Mouse (Mus musculus) c-Kit-positive CD71-positive TER-119-positive erythroid progenitor cells, embryonic 14.5 days (primary cell): ENCODE results near the gene Cep97.
"Not testable (repeated sequence)": the region's sequence is repeated elsewhere in the genome, so short reads cannot be mapped to it uniquely, and the experiment has no call there.

Source experiments
- DNase-seq: peaks from one replicate; pipeline ENCODE4 v3.0.0-alpha.2; 2013; ENCODE audit warnings: low spot score

Gene Cep97

DNA sequence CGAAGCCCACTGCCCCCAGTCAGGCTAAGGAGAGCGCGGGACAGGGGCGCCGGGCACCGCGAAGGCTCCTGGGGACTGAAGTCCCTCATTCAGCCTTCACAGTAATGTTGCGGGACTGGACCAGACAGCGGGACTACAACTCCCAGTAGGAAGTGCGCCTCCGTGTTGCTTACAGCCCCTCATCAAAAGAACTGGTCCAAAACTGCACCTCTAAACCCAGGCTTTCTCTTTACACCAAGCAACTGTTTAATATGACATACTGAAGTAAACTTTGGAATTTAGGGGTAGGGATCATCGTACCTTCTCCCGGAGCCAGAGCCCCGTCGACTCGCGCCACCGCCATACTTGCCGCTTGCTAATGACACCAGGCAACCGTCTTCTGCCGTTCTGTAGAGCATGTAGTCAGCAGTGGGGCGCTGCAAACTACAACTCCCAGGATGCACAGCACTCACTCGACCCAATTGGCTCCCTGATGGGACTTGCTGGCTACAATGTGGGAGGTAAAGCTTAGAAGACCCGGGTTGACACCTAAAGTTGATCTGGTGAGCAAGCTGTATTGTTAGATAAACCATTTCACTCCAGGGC, at the start of gene Cep97:
TSS of gene Cep97 (minus strand) at position 403 of the 585 bp plus-strand sequence.
- peak; percentile 88 for DNase-seq

DNA sequence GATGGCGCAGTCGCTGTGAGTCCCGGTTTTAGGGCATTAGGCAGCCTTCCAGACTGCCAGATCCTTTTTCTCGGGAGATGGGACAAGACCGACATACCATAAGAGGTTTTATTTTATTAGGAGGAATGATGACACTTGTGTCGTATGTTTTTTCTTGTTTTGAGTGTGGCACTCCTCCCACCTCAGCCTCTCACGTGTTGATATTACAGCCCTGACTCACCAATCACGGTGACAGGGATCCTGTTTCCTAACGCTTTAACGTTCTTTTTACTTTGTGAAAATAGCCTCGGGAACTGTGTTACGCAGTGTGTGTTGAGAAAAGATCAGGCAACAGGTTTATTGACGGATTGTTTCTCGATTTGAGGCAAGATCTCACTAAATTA, 40.2 kb upstream of the Cep97 start:
- peak; percentile 42 for DNase-seq

DNA sequence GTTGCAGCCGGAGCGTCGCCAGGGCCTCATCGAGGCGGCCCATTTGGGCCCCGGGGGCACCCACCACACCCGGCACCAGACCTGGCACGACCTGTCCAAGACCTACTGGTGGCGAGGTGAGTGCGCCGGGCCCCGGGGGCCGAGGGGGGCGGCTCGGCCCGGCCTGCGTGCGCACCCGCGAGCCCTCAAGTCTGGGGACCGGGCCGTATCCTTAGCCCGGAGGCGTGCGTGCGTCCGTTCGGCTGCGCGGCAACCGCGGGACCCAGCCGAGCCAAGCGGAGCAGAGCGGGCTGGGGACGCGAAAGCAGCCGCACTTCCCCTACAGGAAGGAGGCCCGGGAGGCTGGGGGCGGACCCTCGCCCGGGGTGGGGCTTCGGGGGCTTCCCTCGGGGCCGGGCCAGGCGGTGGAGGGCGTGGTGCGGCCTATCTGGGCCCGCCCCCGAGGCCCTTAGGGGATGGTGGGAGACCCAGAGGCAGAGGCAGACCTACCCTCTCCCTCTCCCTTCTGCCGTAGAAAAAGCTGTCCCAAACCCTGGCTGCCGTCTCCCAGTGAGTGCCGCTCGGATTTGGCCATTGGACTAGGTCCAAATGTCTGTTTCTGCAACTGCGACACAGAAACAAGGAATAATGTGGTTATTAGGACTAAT, 39.7 kb upstream of the Cep97 start:
- DNase-seq = peak; percentile 72

DNA sequence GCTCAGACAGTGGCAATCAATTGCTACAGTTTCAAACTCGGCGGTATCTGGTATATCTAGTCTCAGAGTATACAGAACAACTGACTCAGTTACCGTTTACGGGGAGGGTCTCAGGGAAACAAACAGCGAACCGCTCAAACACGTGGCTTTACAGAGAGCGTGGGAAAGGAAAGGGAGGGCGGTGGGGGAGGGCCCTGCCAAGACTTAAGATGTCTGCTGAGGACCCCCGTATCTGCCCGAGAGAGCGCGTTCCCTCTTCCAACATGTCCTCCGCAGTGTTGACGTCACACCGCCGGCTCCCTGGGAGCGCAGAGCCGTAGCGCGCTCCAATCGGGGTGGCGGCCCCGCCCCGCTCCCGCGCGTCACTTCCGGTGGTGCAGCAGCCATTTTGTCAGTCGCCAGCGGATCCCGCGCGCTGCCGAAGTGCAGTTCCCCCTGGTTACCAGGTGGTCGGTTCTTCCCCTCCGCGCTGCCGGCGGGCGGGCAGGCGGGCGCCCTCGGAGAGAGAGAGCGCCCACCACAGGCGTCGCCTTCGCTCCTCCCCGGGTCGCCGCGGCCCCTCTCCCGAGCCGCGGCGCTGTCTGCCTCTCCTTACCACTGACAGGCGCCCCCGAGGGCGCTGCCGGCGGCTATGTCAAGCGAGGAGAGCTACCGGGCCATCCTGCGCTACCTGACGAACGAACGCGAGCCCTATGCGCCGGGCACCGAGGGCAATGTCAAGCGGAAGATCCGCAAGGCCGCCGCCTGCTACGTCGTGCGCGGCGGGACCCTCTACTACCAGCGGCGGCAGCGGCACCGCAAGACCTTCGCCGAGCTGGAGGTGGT, 39.0 kb upstream of the Cep97 start, which contains the start of gene Zbtb11:
TSS of gene Zbtb11 (plus strand) at position 453 of the 825 bp plus-strand sequence.
- DNase-seq = peak; percentile 98

DNA sequence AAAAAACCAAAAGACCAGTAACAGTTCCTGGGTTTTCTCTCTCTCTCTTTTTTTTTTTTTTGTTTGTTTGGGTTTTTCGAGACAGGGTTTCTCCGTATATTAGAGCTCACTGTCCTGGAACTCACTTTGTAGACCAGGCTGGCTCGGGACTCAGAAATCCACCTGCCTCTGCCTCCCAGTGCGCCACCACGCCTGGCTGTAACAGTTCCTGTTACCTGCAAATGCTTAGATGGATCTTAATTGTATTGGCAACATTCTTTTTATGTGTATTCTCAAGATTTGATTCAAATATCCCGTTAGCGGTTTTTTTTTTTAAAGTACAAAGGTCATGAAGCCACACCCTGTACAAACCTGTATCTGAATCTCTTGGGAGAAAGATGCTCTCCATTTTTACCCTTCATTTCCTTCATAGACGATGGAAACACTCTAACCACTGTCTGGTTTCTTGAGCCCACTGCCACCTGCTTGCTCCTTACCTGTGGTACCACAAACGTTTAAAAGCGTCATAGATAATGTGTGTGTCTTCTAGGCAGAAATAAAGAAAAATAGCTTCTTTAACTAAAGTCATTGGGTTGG, 38.1 kb upstream of the Cep97 start:
- DNase-seq = no peak

DNA sequence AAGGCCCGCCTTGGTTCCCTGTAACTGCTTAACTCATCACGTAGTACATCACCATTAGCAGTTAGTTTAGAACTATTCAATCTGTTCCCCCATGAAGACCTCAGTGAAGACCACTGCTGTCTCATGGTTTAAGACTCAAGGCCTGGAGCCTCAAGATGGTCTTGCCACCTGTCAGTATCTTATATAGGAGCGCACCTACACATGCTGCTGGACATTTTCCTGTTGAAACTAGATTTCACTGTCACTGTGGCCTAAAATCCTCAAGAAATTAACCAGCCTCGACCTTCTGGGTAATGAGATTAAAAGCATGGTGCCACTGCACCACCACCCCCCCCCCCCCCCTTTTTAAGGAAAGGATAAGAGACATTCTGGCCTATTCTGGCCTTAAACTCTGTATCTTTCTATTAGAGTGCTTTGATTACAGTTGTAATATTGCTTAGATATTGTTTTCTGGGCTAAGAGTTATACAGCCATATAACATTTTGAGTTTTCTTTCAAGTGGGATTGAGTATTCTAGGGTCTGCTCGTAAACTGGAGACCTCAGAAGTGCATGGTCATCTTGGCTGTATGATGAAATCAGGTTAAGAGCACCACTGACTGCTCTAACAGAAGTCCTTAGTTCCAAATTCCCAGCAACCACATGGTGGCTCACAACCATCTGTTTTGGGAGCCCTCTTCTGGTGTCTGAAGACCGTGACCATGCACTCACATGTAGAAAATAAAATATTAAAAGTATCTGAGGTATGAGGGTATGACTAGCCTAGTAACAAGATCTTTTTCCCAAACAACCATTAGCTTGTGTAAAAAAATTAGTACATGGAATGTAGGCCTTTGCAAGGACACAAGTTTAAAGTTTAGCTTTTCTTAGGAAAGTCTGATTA, 37.3 kb upstream of the Cep97 start:
- no peak for DNase-seq

DNA sequence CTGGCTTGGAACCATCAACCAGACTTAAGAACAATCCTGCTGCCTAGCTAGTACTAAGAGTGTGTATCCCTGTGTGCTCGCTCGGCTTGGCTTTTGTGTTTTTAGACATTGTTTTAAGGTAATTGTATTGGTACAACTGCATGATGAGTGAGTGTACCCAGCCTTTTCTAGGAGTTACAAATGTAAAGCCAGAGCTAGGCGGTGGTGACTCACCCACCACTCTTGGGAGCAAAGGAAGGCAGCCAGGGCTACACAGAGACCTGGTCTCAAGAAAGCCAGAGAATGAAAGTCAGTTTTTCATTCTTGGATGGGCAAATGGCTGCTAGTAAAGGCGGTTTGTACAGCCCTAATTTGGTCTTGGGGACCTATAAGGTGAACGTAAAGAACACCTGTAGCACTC, 35.8 kb upstream of the Cep97 start:
- no peak for DNase-seq

DNA sequence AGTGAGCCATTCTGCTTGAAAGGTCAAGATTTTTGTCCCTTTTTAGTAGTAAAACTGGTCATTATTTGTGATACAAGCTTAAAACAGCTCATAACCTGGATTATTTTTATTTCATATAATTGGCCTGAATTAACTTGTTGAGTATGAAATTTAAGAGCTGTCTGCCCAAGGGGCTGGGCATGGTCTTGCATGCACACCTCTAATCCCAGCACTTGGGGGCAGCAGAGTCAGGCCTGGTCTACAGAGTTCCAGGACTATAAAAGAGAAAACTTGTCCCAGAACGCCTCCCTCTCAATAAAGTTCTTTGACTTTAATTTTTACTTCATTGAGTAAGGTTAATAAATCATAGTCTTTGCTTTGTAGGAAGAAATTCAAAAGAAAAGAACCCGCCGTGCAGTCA, 34.5 kb upstream of the Cep97 start:
- DNase-seq = peak; percentile 47

DNA sequence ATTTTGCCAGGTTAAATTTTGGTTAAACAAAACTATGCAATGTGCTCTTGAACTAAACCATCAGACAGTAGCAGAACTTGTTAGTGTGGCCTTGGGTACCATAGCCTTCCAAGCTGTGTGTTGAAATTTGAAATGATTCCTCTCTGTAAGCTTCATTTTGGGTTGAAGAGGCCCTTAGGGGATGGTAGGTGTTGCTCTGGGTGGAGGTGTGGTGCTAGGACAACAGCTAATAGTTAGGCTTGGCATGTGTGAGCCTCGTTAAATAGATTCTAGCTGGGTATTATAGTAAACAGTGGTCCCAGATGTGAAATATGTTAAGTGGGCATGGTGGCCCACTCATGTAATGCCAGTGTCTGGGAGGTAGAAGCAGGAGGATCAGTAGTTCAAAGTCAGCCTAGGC, 32.6 kb upstream of the Cep97 start:
- no peak for DNase-seq

DNA sequence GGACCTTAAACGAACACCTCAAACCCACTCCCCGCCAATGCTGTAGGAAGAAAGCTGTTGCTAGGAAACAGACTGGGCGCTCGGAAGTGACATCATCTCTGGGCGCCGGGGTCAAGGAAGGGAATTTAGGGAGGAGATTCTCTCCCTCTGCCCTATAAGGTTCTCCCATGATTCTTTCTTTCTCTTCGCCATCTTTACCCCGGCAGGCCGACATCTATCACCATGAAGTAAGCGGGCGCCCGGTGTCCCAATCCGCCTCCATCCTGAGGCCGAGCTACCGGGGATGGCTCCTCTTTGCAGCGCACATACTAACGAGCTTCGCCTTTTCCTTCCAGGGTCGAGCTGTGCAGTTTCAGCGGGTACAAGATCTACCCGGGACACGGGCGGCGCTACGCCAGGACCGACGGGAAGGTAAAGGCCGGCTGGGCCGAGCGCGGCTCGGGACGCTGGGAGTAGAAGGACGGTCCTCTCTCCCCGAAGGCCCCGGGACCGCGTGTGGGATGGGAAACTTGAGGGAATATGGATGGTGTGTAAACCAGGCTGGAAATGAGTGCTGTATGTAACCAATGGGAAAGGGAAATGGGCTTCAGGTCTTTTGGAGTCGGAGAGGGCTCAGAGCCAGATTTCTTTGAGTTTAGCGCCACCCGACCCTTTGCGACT, 31.7 kb upstream of the Cep97 start, which contains the start of gene Rpl24:
TSS of gene Rpl24 (plus strand) at position 64 of the 660 bp plus-strand sequence.
- DNase-seq = peak; percentile 95

DNA sequence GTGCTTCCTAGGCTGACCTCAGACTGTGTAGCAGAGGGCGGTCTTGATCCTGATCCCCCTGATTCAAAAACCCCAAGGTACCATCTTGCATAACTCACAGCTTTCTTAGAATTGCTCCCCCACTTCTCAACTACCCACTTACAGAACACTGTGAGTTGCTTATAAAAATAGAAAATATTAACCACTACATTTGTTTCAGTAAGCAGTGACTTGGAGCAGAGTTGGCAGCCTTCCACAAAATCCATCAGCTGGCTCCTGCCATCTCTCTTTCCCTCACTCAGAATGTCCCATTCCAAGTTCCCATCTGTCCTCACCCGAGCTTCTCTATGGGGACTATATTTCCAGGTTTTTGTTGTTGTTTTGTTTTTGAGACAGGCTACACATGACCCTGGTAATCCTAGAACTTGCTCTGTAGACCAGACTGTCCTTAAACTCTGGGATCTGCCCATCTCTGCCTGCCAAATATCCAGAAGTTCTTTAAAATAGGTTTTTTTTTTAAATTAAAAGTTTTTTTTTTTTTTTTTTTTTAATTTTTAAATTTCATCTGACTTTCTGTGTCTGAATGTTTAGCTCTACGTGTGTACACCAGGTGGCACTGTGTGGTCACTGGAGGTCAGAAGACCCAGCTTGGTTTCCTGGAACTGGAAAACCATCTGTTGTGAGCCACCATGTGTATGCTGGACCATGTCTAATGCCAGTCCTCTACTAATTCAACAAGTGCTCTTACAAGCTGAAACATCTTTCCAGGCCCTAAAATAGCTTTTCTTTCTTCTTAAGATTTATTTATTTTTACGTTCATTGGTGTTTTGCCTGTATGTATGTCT, 29.7 kb upstream of the Cep97 start:
- DNase-seq = peak; percentile 44

DNA sequence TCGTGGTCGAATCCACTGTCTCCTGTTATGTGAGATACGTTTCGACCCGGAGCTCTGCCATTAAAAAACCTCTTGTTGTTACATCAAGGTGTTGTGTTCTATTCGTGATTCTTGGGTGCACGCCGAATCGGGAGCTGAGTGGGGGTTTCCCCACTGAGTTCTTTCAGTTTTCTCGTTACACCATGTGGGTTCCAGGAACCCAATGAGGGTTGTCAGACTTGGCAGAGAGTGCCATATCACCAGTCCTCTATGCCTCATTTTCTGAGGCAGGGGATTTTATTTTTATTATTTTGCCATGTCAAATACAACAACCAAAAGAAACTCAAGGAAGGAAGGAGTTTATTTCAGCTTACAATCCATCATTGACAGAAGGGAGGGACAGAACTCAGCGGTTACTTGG, 28.4 kb upstream of the Cep97 start:
- not testable (repeated sequence) for DNase-seq

DNA sequence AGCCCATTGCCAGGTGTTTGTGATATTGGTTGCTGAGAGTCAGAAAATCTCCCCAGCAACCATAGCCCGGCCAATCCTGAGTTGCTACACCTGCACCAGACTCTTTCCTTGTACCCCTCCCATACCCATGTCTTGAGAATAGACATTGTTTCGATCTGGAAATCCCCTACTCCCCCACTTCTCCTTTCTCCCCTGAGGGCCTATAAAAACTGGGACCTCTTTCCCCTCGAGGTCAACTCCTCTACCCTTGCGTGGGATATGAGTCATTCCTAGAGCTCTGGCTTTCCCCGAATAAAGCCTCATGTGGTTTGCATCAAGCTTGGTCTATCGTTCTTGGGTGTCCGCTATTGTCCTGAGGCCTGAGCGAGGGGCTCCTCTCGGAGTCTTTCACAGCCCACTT, 19.5 kb upstream of the Cep97 start:
- DNase-seq = not testable (repeated sequence)

DNA sequence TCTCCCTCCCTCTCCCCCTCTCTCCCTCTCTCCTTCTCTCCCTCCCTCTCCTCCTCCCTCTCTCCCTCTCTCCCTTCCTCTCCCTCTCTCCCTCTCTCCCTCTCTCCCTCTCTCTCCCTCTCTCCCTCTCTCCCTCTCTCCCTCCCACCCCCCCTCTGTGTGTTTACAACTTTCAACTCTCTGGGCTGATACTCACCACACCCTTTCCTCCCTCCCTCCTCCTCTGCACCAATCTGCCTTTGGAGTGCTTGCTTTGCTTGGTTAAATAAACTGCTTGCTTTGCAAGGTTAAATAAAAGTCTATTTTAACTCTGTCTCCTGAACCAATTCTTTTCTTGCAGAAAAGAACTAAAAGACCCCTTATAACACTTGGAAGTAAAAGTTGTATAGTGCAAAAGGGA, 18.1 kb upstream of the Cep97 start:
- DNase-seq = no peak

DNA sequence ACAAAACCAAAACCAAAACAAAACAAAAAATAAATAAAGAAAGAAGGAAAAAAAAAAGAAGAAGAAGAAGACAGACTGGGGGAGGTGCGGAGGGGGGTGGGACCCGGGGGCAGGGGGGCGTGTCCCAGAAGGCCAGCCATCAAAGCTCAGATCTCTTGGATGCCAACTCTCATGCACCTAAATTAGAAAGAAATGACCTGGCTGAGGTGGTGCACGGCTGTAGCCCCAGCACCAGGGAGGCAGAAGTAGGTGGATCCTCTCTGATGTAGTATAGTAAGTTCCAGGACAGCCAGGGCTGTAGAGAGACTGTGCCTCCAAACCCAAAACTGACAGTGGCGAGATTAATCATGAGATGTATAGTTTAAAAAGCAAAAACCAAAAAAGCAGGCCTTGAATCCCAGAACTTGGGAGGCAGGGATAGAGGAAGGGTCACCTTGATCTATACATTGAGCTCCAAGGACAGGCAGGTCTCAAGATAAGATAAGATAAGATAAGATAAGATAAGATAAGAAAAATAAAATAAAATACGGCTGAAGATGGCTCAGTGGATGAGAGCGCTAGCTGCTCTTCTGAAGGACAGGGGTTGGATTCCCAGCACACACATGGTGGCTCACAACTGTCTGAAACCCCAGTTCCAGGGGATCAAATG, 17.1 kb upstream of the Cep97 start:
- no peak for DNase-seq

DNA sequence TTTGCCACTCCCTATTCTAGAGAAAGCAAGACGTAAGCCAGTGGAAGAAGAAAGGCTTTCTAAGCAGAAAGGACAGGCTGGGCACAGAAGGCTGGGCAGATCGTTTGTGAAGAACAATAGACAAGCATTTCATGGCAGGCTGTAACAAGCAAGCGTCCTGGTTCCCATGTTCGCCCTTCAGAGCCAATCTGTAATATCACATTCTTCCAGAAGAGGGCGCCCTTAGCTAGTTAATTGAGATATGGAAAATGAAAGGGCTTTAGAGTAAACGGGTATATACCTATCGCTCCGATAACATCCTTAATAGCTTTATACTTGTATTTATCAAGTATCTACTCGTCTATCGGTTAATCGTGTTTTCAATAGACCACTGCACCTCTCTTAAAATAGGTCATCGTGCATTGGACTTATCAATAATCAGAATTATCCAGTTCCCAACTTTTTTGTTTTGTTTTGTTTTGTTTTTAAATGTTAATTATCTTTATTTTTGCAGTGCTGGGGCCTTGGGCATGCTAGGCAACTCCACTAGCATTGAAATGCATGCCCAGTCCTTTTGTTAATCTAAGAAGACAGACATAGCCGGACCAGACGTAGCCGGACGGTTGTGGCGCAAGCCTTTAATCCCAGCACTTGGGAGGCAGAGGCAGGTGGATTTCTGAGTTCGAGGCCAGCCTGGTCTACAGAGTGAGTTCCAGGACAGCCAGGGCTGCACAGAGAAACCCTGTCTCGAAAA, 16.5 kb upstream of the Cep97 start:
- DNase-seq = peak; percentile 92

DNA sequence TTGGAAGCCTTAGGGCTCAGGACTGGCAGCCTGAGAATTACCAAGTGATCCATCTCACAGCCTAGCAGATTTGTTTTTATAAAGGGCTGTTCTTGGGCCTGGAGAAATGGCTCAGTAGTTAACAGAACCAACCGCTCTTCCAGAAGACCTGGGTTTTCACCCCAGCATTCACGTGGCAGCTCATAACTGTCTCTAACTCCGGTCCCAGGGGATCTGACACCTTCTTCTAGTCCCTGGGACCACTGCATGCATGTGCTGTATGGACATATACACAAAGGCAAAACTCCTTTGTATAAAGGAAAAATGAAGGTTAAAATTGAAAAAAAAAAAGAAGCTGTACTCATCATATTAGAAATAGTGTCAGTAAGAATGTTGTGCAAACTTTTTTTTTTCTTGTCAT, 15.8 kb upstream of the Cep97 start:
- no peak for DNase-seq

DNA sequence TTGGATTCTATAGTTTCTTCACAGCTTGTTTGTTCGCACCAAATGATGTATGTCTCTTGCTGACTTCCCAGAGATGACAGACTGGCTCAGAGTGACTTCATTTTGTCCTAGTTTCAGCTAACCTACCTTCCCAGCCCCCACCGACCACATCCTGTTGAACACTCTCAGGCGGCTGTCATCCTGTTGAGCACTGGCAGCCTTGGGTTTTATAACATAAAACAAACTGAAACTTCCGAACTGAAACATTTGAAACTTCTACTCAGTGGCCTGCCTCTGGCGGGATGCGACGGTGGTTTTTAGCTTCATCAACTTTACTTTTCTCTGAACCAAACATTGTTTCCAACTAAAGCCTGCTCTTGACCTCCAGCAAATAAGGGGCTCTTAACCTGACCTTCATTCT, 14.3 kb upstream of the Cep97 start:
- no peak for DNase-seq

DNA sequence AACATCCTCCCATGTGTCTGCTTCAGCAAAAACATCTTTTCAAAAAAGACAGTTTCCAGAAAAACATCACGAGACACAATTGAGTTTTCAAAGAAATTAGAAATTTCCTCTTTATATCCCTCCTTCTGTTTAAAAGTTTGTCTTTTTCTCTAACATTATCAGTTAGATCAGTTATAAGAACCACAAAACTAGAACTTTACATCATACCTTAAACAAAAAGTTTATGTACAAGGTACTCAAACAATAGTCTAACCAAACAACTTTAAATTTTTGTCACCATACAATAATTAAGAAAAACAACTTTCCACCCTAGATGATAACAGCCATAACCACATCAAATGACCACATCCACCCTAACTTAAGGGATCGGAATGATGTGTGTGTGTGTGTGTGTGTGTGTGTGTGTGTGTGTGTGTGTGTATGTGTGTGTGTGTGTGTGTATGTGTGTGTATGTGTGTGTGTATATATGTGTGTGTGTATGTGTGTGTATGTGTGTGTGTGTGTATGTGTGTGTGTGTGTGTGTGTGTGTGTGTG, 13.3 kb upstream of the Cep97 start:
- not testable (repeated sequence) for DNase-seq
